26 mouse cellular contexts compared by ENCODE assay signal in genomic region chr4:109094269-109094668, GRCm38 (mm10).
A peak's percentile ranks its signal among the peaks of the same experiment; 100 is the strongest.
DNase-seq lines count a peak whose midpoint lies in the region; ATAC-seq and TF ChIP-seq lines count a peak whose summit lies in the region.
"Had no signal": no experiment of that assay in that cellular context is flagged by ENCODE, and none has a peak within 500 bp of the region (broad histone marks: within the 10 kb centered on the region; RNA-seq: fewer than 3 reads in every experiment).

No protein-coding gene starts in this region.

- H3K36me3 ChIP-seq in heart, embryonic 11.5 days (ENCODE audit: control insufficient read depth, insufficient read depth, low read length) = no peaks in the 10 kb centered on the region
- no peaks in the 10 kb centered on the region for H3K36me3 ChIP-seq in heart, embryonic 16.5 days (ENCODE audit: control insufficient read depth, insufficient read depth)
- 0 out of 2 replicates have a peak, but pooled peaks cover under 1% of the 10 kb centered on the region for H3K36me3 ChIP-seq in lung, embryonic 15.5 days
- no peaks in the 10 kb centered on the region for H3K36me3 ChIP-seq in midbrain, postnatal 0 days (ENCODE audit: insufficient read depth, low read length)

- intact Hi-C loops in heart, postnatal 14 days (cut with DNase I) = no loop called here

- peaks cover 12% of the 10 kb centered on the region; the same call in 1 of the 2 replicates for H3K27me3 ChIP-seq in heart, embryonic 11.5 days (ENCODE audit: control insufficient read depth, insufficient read depth, low read length)
- no peaks in the 10 kb centered on the region for H3K27me3 ChIP-seq in heart, embryonic 16.5 days (ENCODE audit: control insufficient read depth, insufficient read depth, low read length)
- no peaks in the 10 kb centered on the region for H3K27me3 ChIP-seq in lung, embryonic 15.5 days
- H3K27me3 ChIP-seq in midbrain, postnatal 0 days (ENCODE audit: insufficient read depth, low read length) = no peaks in the 10 kb centered on the region
- H3K27me3 ChIP-seq: forebrain, embryonic 13.5 days; hindbrain, embryonic 12.5 days; intestine, embryonic 15.5 days; liver, embryonic 13.5 days had no signal

- H3K27ac ChIP-seq in heart, embryonic 11.5 days (ENCODE audit: low read depth, low read length) = no peak overlapping the region
- peak overlapping the region; percentile 53 for H3K27ac ChIP-seq in heart, embryonic 16.5 days (ENCODE audit: low read length)
- H3K27ac ChIP-seq in lung, embryonic 15.5 days = no peak overlapping the region
- H3K27ac ChIP-seq in midbrain, postnatal 0 days (ENCODE audit: low read depth, low read length) = no peak overlapping the region
- H3K27ac ChIP-seq: forebrain, embryonic 13.5 days; hindbrain, embryonic 12.5 days; hindbrain, postnatal 0 days; intestine, embryonic 15.5 days; liver, embryonic 13.5 days had no signal

- no peak overlapping the region for H3K4me2 ChIP-seq in heart, embryonic 11.5 days
- no peak overlapping the region for H3K4me2 ChIP-seq in heart, embryonic 16.5 days (ENCODE audit: low read depth, low read length)
- no peak overlapping the region for H3K4me2 ChIP-seq in lung, embryonic 15.5 days
- H3K4me2 ChIP-seq in midbrain, postnatal 0 days (ENCODE audit: low read depth, low read length, poor library complexity, severe bottlenecking) = no peak overlapping the region
- H3K4me2 ChIP-seq: forebrain, embryonic 13.5 days; hindbrain, embryonic 12.5 days; intestine, embryonic 15.5 days; liver, embryonic 13.5 days; midbrain, embryonic 11.5 days had no signal

- H3K4me1 ChIP-seq in heart, embryonic 11.5 days (ENCODE audit: control insufficient read depth, insufficient read depth, low read length) = peaks cover 10% of the 10 kb centered on the region
- peaks cover 14% of the 10 kb centered on the region for H3K4me1 ChIP-seq in heart, embryonic 16.5 days (ENCODE audit: control insufficient read depth, insufficient read depth, low read length)
- peaks cover 8% of the 10 kb centered on the region for H3K4me1 ChIP-seq in lung, embryonic 15.5 days
- no peaks in the 10 kb centered on the region for H3K4me1 ChIP-seq in midbrain, postnatal 0 days (ENCODE audit: insufficient read depth, low read length)
- H3K4me1 ChIP-seq: forebrain, embryonic 13.5 days; hindbrain, embryonic 12.5 days had no signal

- no peak for DNase-seq in heart, postnatal 14 days
- DNase-seq in heart, adult 9 months (ENCODE audit: low spot score in 2 of 2) = no peak
- DNase-seq in lung, adult 18-20 months = no peak
- no peak for DNase-seq in midbrain, postnatal 0 days (ENCODE audit: low spot score)
- DNase-seq: adrenal gland, postnatal 14 days; cerebellum, adult 11 months; cerebellum, adult 9-10 months; cerebellum, postnatal 36 days; gastrocnemius, postnatal 14 days; kidney, adult 2 months; kidney, postnatal 36 days; layer of hippocampus, postnatal 36 days; left cerebral cortex, postnatal 4 days; liver, embryonic 13.5 days; thymus, adult 2 months; thymus, postnatal 36 days had no signal

- no peak for TF ChIP-seq CTCF in midbrain, postnatal 0 days (IDR thresholded peaks at IDR 0.05)

- H3K9ac ChIP-seq in heart, embryonic 11.5 days (ENCODE audit: low read depth, low read length) = no peak overlapping the region
- peak overlapping the region; percentile 5; the same call in 1 of the 2 replicates for H3K9ac ChIP-seq in heart, embryonic 16.5 days (ENCODE audit: low read length)
- H3K9ac ChIP-seq in lung, embryonic 15.5 days = no peak overlapping the region
- no peak overlapping the region for H3K9ac ChIP-seq in midbrain, postnatal 0 days (replicated peaks; ENCODE audit: low read length, poor library complexity, severe bottlenecking)
- H3K9ac ChIP-seq: forebrain, embryonic 13.5 days; hindbrain, embryonic 12.5 days; intestine, embryonic 15.5 days; liver, embryonic 13.5 days had no signal

- no peak overlapping the region for H3K4me3 ChIP-seq in heart, embryonic 11.5 days (ENCODE audit: low read depth, low read length)
- no peak overlapping the region for H3K4me3 ChIP-seq in heart, embryonic 16.5 days (ENCODE audit: low read length)
- no peak overlapping the region for H3K4me3 ChIP-seq in lung, embryonic 15.5 days
- H3K4me3 ChIP-seq in midbrain, postnatal 0 days (ENCODE audit: low read depth, low read length) = no peak overlapping the region
- H3K4me3 ChIP-seq: forebrain, embryonic 13.5 days; hindbrain, embryonic 12.5 days; intestine, embryonic 15.5 days; liver, embryonic 13.5 days; myocyte had no signal

- no peaks in the 10 kb centered on the region for H3K9me3 ChIP-seq in heart, embryonic 11.5 days (replicated peaks; ENCODE audit: control insufficient read depth, low read length)
- no peaks in the 10 kb centered on the region for H3K9me3 ChIP-seq in heart, embryonic 16.5 days (replicated peaks; ENCODE audit: control insufficient read depth, low read length)
- H3K9me3 ChIP-seq in lung, embryonic 15.5 days = no peaks in the 10 kb centered on the region
- H3K9me3 ChIP-seq in midbrain, postnatal 0 days (ENCODE audit: low read length) = no peaks in the 10 kb centered on the region
- H3K9me3 ChIP-seq: forebrain, embryonic 13.5 days; hindbrain, embryonic 12.5 days; intestine, embryonic 15.5 days; liver, embryonic 13.5 days had no signal

- peak; percentile 42; the same call in 1 of the 2 replicates for ATAC-seq in heart, embryonic 11.5 days (replicated peaks; ENCODE audit: insufficient number of reproducible peaks, low FRiP score, low TSS enrichment)
- ATAC-seq in heart, embryonic 16.5 days (replicated peaks; ENCODE audit: extremely low read depth, insufficient read depth, low FRiP score) = peak; percentile 49; the same call in 1 of the 2 replicates
- 0 out of 2 replicates have a peak, but pooled peaks have one; percentile 19 for ATAC-seq in lung, embryonic 15.5 days (ENCODE audit: borderline replicate concordance, extremely low read depth, low FRiP score, low TSS enrichment)
- ATAC-seq in midbrain, postnatal 0 days (ENCODE audit: low FRiP score) = no peak
- ATAC-seq: forebrain, embryonic 13.5 days; hindbrain, postnatal 0 days; intestine, embryonic 15.5 days; midbrain, embryonic 16.5 days had no signal

- 34% methylated on average over 2 of the region's 2 CpGs for WGBS in heart, embryonic 11.5 days (ENCODE audit: insufficient replicate concordance)
- WGBS in heart, embryonic 16.5 days = 21% methylated on average over 2 of the region's 2 CpGs
- 35% methylated on average over 2 of the region's 2 CpGs for WGBS in lung, embryonic 15.5 days
- 76% methylated on average over 2 of the region's 2 CpGs for WGBS in midbrain, postnatal 0 days
